Mouse (Mus musculus) bone marrow, adult 2 months (tissue): ENCODE measurements around the gene Nudt19.

Experiments
- CTCF ChIP-seq: fragments of 200-500 bp; IDR thresholded peaks from 2 replicates; pipeline ENCODE4 v1.5.1; 2011; ENCODE audit warnings: low read length, control low read depth; ENCODE audit not compliant: control insufficient read depth, insufficient read depth
- POLR2A ChIP-seq: fragments of 200-500 bp; IDR thresholded peaks from 2 replicates; pipeline ENCODE4 v1.6.1; 2011; ENCODE audit warnings: low read depth, mild to moderate bottlenecking, control low read depth, low read length, borderline replicate concordance; ENCODE audit not compliant: control insufficient read depth

DNA sequence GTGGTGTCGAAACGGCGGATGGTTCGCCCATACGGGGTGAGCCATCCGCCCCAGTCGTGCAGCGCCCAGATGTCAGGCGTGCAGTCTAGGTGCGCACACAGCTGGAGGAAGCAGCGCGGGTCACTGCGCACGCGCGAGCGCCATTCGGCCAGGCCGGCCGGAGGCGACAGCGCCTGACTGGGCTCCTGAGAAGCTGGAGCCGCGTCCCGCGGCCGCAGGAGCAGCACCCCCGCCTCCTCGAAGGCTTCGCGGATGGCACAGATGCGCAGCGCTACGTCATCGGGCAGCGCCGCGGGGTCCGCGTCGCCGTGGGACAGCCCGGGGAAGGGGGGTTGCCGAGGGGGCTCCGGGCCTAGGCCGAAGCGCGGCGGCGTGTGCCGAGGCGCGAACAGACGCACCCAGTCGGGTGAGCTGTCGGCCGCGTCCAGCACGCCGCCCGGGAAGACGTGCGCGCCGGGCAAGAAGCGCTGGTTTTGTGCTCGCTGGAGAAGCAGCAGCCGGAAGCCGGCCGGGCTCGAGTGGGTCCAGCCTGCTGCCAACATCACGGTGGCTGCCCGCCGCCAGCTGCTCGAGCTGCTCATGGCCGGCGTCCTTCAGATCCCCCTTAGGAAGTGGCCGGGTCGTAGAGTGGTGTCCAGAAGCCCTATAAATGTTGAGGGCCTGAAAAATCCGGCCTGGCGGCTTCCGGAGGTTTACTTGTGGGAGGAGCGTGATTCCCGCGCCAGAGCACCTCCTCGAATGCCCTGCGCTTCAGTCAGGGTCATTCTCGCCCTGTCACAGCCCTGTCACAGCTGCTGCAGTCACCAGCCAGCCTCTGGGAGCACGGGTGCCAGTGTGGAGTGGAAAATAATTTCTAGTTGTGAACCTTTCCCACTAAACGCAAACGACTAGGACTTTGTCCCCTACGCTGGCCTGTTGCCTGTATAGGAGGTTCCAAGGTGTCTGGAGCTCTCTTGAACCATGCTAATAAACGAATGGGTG, 590 bp downstream of the Nudt19 start:
- no peak for TF ChIP-seq CTCF
- peak; percentile 85 for TF ChIP-seq POLR2A
